Mouse (Mus musculus) thymus, postnatal 14 days (tissue): ENCODE measurements around the gene Tmem38b.

ENCODE experiments used
- DNase-seq: peaks from one replicate; pipeline ENCODE4 v3.0.0; 2021

Gene Tmem38b

GRCm38 (mm10) chr4:53886342-53887088 is 60.7 kb downstream of the Tmem38b start:
- DNase-seq: no peak

DNA sequence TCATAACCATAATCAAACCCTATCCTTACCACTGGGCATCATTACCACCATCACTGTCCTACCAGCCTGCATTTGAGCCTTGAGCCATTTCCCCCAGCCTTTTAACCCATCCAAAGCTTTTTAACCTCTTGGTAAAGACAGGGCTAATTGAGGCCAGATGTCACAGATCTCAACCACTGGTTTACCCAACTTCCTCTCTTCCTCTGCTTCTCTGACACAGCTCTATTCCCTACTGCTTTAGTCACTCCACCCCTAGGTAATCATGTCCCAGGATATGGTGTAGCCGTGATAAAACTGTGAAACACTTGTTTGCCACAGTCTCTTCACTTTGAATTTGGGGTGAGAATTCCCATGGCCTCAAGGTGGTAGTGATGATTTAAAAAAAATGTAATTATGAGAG is 69.5 kb downstream of the Tmem38b start:
- no peak for DNase-seq

DNA sequence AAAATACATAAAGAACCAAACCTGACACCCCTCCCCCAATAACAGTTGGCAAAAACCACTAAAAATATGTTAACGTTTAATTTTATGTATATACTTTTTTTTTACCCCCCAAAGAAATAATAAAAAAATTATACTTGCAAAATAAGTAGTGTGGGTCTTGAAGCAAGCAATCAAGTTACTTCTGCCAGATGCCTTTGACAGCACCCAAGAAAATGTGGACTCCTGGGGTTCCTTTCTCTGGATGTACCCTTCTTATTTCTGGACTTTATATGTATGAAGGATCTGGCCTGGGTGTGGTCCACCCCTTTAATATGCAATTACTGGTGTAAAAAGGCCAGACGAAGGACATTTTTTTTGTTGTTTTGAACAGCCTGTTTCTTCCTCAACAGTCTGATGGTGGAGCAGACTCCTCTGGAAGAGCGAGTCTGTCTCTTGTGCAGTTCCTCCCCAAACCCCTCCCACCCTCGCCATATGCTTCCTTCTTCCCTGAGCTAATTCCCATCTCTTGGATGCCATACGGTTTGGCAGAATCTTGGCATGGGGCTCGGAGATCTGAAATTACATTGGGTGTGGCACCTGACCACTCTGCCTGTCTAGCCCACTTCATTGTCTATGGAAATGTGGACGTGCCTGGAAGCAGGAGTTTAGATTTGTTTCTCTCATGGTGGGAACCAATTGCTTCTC is 70.4 kb downstream of the Tmem38b start:
- DNase-seq: no peak

DNA sequence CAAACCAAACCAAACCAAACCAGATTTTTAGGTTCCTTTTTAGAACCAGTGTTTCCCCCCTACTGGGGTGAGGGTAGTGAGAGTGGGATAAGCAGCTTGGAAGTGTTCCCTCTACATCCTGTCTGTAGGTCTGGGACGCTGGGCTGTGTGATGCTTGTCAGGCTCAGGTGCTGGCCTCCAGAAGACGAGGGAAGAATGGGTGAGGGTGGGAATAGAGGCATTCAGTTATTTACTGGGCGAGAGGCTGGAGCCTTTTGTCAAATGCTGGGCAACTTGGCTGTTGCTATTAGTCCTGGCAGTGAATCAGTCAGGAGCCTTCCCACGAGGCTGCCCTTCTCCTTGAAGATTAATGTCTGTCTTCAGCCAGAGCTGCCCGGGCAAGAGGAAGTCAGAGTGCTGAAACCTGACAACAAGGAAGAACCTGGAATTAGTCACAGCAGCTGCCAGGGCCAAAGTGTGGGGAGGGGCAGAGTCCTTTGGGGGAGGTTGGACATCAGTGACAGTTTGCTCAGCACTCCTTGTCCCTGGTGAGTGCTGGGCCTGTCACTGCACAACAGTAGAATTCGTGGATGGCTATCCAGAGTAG is 74.6 kb downstream of the Tmem38b start:
- DNase-seq: no peak

DNA sequence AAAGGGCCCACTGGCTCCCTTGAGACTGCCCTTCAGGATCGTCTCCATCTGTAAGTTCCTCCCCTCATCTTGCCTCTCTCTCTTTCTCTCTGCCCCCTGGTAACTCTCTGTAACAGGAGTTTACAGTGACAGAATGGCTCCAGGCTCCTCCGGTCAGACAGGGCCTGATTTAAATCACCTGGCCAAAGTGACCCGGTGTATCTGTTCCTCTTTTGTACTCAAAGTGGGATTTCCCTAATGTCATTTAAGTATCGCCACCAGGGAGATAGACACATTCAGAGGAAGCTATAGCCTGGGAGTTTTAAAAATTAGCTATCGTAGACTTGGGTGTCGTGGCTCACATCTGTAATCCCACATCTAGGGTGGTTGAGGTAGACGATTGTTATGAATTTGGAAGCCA is 78.5 kb downstream of the Tmem38b start:
- no peak for DNase-seq

DNA sequence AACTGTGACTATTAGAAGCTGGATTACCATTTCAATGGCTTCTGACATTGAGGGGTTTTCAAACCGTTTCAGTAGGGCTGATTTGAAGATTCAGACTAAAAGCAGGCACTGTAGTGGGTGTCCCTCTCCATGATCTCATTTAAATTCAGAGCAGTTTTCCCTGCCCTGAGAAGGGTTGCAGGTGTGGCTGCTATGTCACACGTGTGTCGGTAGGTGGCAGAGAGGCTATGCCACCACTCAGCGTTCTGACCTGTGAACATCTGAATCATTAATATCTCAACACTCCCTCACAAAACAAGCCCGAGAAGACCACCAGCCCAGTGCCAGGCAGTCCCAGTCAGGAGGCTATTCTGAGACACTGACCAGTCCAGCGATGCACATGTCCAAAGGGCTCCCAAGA is 79.7 kb downstream of the Tmem38b start:
- DNase-seq: no peak

GRCm38 (mm10) chr4:53907071-53907470 is 81.2 kb downstream of the Tmem38b start:
- DNase-seq: no peak
